Mouse (Mus musculus): ENCODE results near the gene Rasal2. TPM values are rescaled to one million over a fixed set of nuclear protein-coding genes. Genes with fewer than 3 reads are reported as not detected.
A peak's percentile ranks its signal among the peaks of the same experiment; 100 is the strongest.
"Not testable (repeated sequence)": the region's sequence is repeated elsewhere in the genome, so short reads cannot be mapped to it uniquely, and the experiment has no call there.

Rasal2 gene
- polyA plus RNA-seq, 1 experiment from 2014 or later: 12.8 TPM

DNA sequence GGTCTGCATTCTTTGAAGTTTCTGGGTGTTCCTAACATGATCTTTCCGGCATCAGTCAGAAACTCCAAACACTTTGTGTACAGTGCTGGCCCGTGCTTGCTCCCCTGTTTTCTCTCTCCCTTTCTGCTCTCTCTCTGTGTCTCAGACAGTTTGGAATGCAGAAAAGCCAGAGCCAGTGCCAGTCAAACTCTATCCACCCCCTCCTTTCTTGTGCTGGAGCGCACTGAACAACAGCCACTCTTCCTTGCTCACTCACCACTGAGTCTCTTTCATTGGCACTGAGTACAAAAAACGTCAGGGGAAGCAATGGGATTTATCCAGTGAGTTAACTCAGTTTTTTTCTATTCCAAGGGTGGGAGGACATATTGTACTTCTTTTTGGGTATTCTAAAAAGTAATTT, 155.8 kb downstream of the Rasal2 start:
- Histone ChIP-seq H3K4me2 (no peak overlapping the region), H3K9ac (no peak overlapping the region), H3K4me3 (no peak overlapping the region), H3K4me1 (no peaks in the 10 kb centered on the region), H3K9me3 (no peaks in the 10 kb centered on the region), H3K36me3 (no peaks in the 10 kb centered on the region), H3K27me3 (no peaks in the 10 kb centered on the region), H3K27ac (no peak overlapping the region)
- no peak for ATAC-seq (ENCODE audit: insufficient number of reproducible peaks, low FRiP score, low TSS enrichment, low read depth)
- WGBS: 25% methylated on average over 4 of the region's 4 CpGs

DNA sequence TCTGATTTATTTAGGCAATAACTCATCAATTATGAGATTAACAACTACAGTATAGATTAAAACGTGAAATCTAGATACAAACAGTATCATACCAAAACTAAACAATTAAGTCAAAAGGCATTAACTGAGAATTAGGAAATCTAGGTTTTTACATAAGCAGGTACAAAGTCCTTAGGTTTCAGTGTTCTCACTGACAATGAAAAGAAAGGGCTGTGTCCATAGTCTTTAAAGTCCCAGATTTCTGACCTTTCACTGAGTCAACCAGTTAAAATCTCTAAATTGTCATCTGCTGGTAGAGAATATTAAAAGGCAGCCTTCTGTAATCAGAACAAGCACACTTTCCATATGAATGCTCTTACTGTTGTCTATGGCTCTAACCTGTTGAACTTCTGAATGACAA, 156.6 kb downstream of the Rasal2 start:
- ATAC-seq (ENCODE audit: insufficient number of reproducible peaks, low FRiP score, low TSS enrichment, low read depth): no peak
- no peak overlapping the region for H3K27ac ChIP-seq
- H3K4me1 ChIP-seq: no peaks in the 10 kb centered on the region
- no peaks in the 10 kb centered on the region for H3K36me3 ChIP-seq
- H3K4me2 ChIP-seq: no peak overlapping the region
- H3K9ac ChIP-seq: no peak overlapping the region
- no peaks in the 10 kb centered on the region for H3K27me3 ChIP-seq
- 86% methylated on average over 1 of the region's 1 CpGs for WGBS
- H3K9me3 ChIP-seq: no peaks in the 10 kb centered on the region
- H3K4me3 ChIP-seq: no peak overlapping the region

DNA sequence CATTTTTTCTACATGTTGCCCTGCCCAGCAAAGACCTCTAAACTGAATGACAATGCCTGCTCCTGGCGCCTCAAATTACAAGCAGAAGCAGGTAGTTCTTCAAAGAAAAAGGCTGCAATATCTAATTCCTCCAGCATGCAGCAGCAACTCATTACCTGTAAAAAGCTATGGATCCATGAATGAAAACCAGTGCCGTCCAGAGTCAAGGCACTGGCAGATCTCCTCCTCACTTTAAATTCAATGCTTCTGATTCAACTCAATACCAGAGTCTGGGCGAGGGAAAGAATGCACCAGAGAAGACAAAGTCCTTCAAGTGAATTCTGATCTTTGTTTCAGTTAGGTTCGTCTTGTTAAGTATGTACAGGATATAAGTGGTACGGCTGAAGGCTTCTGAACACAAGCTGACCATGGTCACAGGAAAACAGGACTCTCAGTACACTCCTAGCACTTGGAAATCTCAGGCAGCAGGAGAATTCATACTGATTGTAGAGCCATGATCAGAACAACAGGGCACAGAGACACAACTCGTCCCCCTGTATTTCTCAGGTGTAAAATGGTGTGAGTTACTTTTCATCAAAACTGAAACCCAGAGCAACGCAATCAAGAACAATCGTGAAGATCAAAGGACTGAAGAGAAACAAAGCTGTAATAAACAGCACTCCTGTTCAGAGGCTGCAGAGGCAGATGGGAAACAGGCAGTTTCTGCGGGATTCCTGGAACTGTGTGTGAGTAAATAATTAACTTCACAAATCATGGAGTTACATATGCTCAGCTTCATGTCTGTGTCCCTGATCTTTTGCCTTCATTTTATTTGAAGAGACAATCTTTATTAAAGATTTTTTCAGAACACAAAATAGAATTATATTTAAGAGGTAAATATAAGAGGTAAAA, 158.6 kb downstream of the Rasal2 start:
- no peaks in the 10 kb centered on the region for H3K27me3 ChIP-seq
- H3K4me2 ChIP-seq: no peak overlapping the region
- no peaks in the 10 kb centered on the region for H3K9me3 ChIP-seq
- WGBS: 37% methylated on average over 9 of the region's 9 CpGs
- no peak overlapping the region for H3K4me3 ChIP-seq
- no peaks in the 10 kb centered on the region for H3K4me1 ChIP-seq
- no peak overlapping the region for H3K9ac ChIP-seq
- ATAC-seq (ENCODE audit: insufficient number of reproducible peaks, low FRiP score, low TSS enrichment, low read depth): no peak
- no peaks in the 10 kb centered on the region for H3K36me3 ChIP-seq
- no peak overlapping the region for H3K27ac ChIP-seq

DNA sequence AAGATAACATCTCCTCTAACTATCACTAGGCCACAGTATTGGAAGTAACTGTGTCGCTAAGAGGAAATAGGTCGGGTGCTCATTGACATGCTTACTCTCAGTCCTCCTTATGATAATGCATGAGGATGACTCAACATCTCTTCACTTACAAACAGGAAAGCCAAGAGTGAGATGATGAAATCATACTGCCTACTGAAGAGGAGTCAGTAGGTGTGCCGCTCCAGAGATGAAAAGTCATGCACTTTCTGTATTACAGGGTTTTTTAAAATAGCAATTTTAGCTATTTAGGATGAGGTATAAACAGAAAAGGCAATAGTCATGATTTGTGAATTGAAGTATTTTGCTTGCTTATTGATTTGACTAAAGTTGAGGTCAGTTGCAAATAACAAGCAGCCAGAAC, 164.3 kb downstream of the Rasal2 start:
- no peak overlapping the region for H3K4me3 ChIP-seq
- 79% methylated on average over 3 of the region's 3 CpGs for WGBS

DNA sequence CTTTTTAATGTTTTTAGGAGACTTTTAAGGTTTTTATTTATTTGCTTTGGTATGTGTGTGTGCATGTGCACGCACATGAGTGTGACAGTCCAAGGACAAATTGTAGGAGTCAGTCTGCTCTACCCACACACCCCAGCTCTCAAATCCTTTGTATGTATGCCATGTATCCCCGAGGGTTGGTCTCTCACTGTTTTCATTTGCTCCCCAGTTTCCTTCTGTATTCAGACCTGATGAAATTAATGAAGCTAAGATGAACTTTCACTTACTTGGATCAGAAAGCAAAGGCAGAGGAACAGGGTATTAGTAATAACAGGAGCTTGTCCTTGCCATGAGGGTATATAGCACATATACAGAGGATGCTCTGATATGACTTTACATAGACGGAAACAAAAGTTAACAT, 165.1 kb downstream of the Rasal2 start:
- Histone ChIP-seq H3K9me3 (no peaks in the 10 kb centered on the region), H3K9ac (no peak overlapping the region), H3K27me3 (no peaks in the 10 kb centered on the region), H3K36me3 (no peaks in the 10 kb centered on the region), H3K4me3 (no peak overlapping the region), H3K4me1 (peaks cover 5% of the 10 kb centered on the region; the same call in 1 of the 2 replicates), H3K4me2 (no peak overlapping the region), H3K27ac (no peak overlapping the region)
- ATAC-seq (ENCODE audit: insufficient number of reproducible peaks, low FRiP score, low TSS enrichment, low read depth): no peak
- WGBS: 76% methylated on average over 3 of the region's 3 CpGs

More for the DNA sequence above, 164.3 kb downstream of the Rasal2 start:
- Histone ChIP-seq H3K4me2 (no peak overlapping the region), H3K36me3 (no peaks in the 10 kb centered on the region), H3K27me3 (no peaks in the 10 kb centered on the region), H3K27ac (no peak overlapping the region), H3K9me3 (no peaks in the 10 kb centered on the region), H3K9ac (no peak overlapping the region), H3K4me1 (peaks cover 5% of the 10 kb centered on the region; the same call in 1 of the 2 replicates)
- ATAC-seq (ENCODE audit: insufficient number of reproducible peaks, low FRiP score, low TSS enrichment, low read depth): no peak

DNA sequence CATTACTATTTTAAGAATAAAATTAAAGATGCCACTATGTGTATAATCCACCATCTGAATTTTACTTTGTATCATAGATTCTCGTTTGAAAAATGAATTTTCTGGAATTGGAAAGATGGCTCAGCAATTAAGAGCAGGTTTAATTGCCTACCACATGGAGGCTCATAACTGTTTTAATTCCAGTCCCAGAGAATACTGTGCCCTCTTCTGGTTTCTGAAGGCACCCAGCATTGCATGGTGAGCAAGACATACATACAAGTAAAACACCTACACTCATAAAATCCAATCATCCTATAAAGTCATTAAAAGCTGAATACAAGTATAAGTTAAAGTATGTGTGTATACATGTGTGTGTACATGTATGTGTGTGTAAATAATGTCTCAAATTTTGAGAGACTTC, 165.6 kb downstream of the Rasal2 start:
- no peak overlapping the region for H3K4me3 ChIP-seq
- ATAC-seq (ENCODE audit: insufficient number of reproducible peaks, low FRiP score, low TSS enrichment, low read depth): no peak
- no peaks in the 10 kb centered on the region for H3K27me3 ChIP-seq
- H3K4me1 ChIP-seq: peaks cover 5% of the 10 kb centered on the region; the same call in 1 of the 2 replicates
- H3K9ac ChIP-seq: no peak overlapping the region
- 69% methylated on average over 1 of the region's 1 CpGs for WGBS
- H3K9me3 ChIP-seq: no peaks in the 10 kb centered on the region
- no peak overlapping the region for H3K4me2 ChIP-seq
- no peaks in the 10 kb centered on the region for H3K36me3 ChIP-seq
- H3K27ac ChIP-seq: no peak overlapping the region

DNA sequence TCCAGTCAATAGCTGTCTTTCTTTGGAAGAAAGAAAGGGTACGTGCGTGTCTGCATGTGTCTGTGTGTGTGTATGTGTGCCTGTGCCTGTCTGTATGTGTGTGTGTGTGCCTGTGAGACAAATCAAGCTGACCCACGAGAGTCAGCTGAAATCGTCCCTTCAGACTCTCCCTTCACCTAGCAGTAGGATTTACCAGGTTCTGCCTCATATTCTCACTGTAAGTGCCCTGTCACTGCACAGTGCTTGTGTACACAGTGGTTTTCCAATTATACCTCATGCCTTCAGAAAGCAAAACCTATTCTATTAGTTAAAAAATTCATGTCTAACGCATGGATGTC, 168.0 kb downstream of the Rasal2 start:
- no peak for ATAC-seq (ENCODE audit: insufficient number of reproducible peaks, low FRiP score, low TSS enrichment, low read depth)
- 57% methylated on average over 5 of the region's 5 CpGs for WGBS
- H3K9me3 ChIP-seq: no peaks in the 10 kb centered on the region
- H3K27me3 ChIP-seq: no peaks in the 10 kb centered on the region
- no peak overlapping the region for H3K4me3 ChIP-seq
- H3K9ac ChIP-seq: no peak overlapping the region
- peaks cover 5% of the 10 kb centered on the region; the same call in 1 of the 2 replicates for H3K4me1 ChIP-seq
- 0 out of 2 replicates have a peak overlapping the region, but pooled peaks have one; percentile 17 for H3K4me2 ChIP-seq
- no peak overlapping the region for H3K27ac ChIP-seq
- no peaks in the 10 kb centered on the region for H3K36me3 ChIP-seq

DNA sequence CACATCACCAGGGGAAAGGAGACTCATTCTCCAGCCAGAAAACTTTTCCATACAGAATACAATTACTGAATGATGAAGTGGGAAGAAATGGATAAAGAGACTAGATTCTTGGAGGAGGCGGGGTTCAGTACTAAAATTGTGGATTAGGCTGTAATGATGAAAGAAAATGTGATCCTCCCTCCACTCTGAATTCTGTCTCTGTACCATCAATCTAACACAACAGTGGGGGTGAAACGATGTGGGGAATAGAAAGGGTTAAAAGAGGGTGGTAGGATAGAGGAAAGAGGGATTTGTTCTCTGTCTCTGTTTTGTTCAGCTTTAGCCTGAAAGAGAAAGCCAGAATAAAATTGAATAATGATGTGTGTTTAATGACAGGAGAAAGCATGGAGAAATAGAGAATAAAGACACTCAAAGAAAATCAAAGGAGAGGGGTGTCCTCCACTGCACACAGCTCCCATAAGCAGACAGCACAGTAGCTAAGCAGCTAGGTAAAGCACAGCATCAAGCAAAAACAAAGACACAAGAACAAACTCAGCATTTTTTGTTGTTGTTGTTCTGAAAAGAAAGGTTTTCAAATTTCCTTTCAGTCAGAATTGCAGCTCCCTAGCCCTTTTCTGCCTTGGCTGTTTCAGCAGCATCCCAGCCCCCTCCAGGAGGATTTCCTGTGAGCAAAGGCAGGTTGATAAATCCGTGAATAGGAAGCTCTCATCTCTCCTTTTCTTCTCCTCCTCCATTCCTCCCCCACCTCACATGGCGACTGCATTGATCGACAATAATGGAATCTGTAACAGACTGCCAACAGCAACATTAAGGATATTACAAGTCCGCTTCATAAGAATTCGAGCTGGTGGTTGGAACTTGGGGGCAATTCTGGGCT, 168.6 kb downstream of the Rasal2 start:
- ATAC-seq (ENCODE audit: insufficient number of reproducible peaks, low FRiP score, low TSS enrichment, low read depth): no peak
- Histone ChIP-seq H3K4me2 (0 out of 2 replicates have a peak overlapping the region, but pooled peaks have one; percentile 17), H3K4me3 (no peak overlapping the region), H3K9me3 (no peaks in the 10 kb centered on the region), H3K9ac (no peak overlapping the region), H3K36me3 (no peaks in the 10 kb centered on the region), H3K27me3 (no peaks in the 10 kb centered on the region), H3K27ac (no peak overlapping the region), H3K4me1 (peaks cover 5% of the 10 kb centered on the region; the same call in 1 of the 2 replicates)
- WGBS: 53% methylated on average over 7 of the region's 7 CpGs

DNA sequence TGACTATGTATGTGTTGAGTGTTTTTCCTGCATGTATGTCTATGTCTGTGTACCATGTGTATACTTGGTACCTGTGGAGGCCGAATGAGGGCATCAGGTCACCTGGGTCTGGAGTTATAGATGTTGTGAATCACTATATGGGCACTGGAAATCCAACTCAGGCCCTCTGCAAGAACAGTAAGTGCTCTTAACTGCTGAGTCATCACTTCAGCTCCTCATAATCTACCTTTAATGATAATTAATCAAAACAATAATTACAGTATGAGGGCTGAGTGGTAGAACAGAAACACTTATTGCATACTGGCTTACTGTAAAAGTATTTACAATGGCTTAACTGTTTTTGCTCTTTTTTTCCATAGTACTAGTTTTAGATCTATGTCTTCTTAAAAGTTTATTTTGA, 172.7 kb downstream of the Rasal2 start:
- 80% methylated on average over 1 of the region's 1 CpGs for WGBS
- H3K27ac ChIP-seq: no peak overlapping the region
- H3K4me3 ChIP-seq: no peak overlapping the region
- H3K4me1 ChIP-seq: peaks cover 5% of the 10 kb centered on the region; the same call in 1 of the 2 replicates
- H3K9me3 ChIP-seq: no peaks in the 10 kb centered on the region
- no peak for ATAC-seq (ENCODE audit: insufficient number of reproducible peaks, low FRiP score, low TSS enrichment, low read depth)
- no peak overlapping the region for H3K4me2 ChIP-seq
- H3K27me3 ChIP-seq: no peaks in the 10 kb centered on the region
- no peaks in the 10 kb centered on the region for H3K36me3 ChIP-seq
- H3K9ac ChIP-seq: no peak overlapping the region

DNA sequence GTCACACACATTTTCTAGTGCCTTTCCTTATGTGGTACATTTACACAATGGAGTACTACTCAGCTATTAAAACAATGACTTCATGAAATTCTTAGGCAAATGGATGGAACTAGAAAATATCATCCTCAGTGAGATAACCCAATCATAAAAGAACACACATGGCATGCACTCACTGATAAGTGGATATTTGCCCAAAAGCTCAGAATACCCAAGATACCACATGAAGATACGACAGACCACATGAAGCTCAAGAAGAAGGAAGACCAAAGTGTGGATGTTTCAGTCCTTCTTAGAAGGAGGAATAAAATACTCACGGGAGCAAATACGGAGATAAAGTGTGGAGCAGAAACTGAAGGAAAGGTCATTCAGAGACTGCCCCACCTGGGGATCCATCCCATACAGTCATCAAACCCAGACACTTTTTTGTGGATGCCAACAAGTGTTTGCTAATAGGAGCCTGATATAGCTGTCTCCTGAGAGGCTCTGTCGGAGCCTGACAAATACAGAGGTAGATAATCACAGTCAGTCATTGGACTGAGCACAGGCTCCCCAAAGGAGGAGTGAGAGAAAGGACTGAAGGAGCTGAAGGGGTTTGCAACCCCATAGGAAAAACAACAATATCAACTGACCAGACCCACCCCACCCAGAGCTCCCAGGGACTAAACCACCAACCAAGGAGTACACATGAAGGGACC, 175.6 kb downstream of the Rasal2 start:
- not testable (repeated sequence) for ATAC-seq (ENCODE audit: insufficient number of reproducible peaks, low FRiP score, low TSS enrichment, low read depth); H3K4me1 ChIP-seq; H3K36me3 ChIP-seq; H3K9ac ChIP-seq; H3K4me2 ChIP-seq; H3K9me3 ChIP-seq; H3K4me3 ChIP-seq; H3K27me3 ChIP-seq; H3K27ac ChIP-seq
- WGBS: 91% methylated on average over 4 of the region's 4 CpGs

DNA sequence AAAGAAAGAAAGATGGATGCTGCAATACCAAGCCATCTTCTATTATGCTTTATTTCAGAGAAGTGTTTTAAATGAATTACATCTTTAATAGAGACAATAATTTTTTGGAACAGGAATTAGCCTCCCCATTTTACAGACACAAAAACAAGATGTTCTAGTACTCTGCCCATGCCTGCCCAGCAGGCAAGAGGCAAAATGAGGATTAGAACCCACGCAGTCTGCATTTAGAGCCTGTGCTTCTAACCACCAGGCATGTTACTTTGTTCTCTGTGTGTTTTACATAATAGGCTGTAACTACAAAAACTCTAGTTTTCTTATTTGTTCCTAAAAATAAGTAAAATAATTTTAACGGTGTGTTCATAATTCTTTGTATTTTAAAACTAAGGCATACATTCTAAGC, 178.9 kb downstream of the Rasal2 start:
- Histone ChIP-seq H3K27me3 (no peaks in the 10 kb centered on the region), H3K27ac (no peak overlapping the region), H3K9ac (no peak overlapping the region), H3K9me3 (no peaks in the 10 kb centered on the region), H3K4me3 (no peak overlapping the region), H3K36me3 (no peaks in the 10 kb centered on the region), H3K4me2 (no peak overlapping the region), H3K4me1 (no peaks in the 10 kb centered on the region)
- ATAC-seq (ENCODE audit: insufficient number of reproducible peaks, low FRiP score, low TSS enrichment, low read depth): no peak
- WGBS: 81% methylated on average over 2 of the region's 2 CpGs

Data from limb, embryonic 15.5 days (tissue).